Mouse (Mus musculus) liver, embryonic 11.5 days (tissue): ENCODE measurements around the gene Insig1. TPM values are rescaled to one million over a fixed set of nuclear protein-coding genes. Genes with fewer than 3 reads are reported as not detected.
A peak's percentile ranks its signal among the peaks of the same experiment; 100 is the strongest.

Experiments used
- ATAC-seq: fragments of 200-750 bp; cut with Nextera tagmentation; replicated peaks from 2 replicates; pipeline ENCODE4 v1.8.0; 2017; ENCODE audit warnings: moderate number of reproducible peaks, mild to moderate bottlenecking, moderate TSS enrichment, moderate library complexity; ENCODE audit not compliant: low FRiP score
- DNase-seq: peaks from one replicate; pipeline ENCODE4 v3.0.0-alpha.2; 2017; ENCODE audit warnings: low spot score
- H3K27ac ChIP-seq: fragments of 300-500 bp; sonication (generic); 2 replicates; pipeline ENCODE4 v1.5.1; 2014; ENCODE audit warnings: mild to moderate bottlenecking, low read depth, low read length, control low read depth
- H3K27me3 ChIP-seq: fragments of 300-500 bp; sonication (generic); replicated peaks from 2 replicates; pipeline ENCODE4 v1.6.1; 2014; ENCODE audit warnings: low read length, mixed read lengths; ENCODE audit not compliant: control insufficient read depth, insufficient read depth
- H3K36me3 ChIP-seq: fragments of 300-500 bp; sonication (generic); 2 replicates; pipeline ENCODE4 v1.6.1; 2014; ENCODE audit warnings: mild to moderate bottlenecking, low read length, moderate library complexity, mixed read lengths; ENCODE audit not compliant: control insufficient read depth, insufficient read depth
- H3K4me1 ChIP-seq: fragments of 300-500 bp; sonication (generic); replicated peaks from 2 replicates; pipeline ENCODE4 v1.6.1; 2014; ENCODE audit warnings: low read length, mixed read lengths; ENCODE audit not compliant: control insufficient read depth, insufficient read depth
- H3K4me2 ChIP-seq: fragments of 300-500 bp; sonication (generic); 2 replicates; pipeline ENCODE4 v1.6.1; 2014; ENCODE audit warnings: mild to moderate bottlenecking, control low read depth, moderate library complexity
- H3K4me3 ChIP-seq: fragments of 300-500 bp; sonication (generic); 2 replicates; pipeline ENCODE4 v1.5.1; 2014; ENCODE audit warnings: low read depth, low read length, control low read depth
- H3K9ac ChIP-seq: fragments of 300-500 bp; sonication (generic); 2 replicates; pipeline ENCODE4 v1.6.1; 2014; ENCODE audit warnings: low read depth, low read length, control low read depth
- H3K9me3 ChIP-seq: fragments of 300-500 bp; sonication (generic); 2 replicates; pipeline ENCODE4 v1.6.1; 2016; ENCODE audit warnings: low read length, inconsistent platforms, mixed read lengths; ENCODE audit not compliant: control insufficient read depth
- WGBS: fragments of 180-500 bp; shearing (Covaris S2); extraction: QIAGEN DNeasy Blood & Tissue Kit; methylation state at CpG from one replicate; pipeline ENCODE4 v1.1.7; 2014; 5-methylcytosine and 5-hydroxymethylcytosine counted together
- polyA plus RNA-seq: library from polyadenylated mRNA; unstranded; fragments of >200 nt; fragmentation: Nextera tagmentation; extraction: Ambion mirVana; gene quantifications from 2 replicates; pipeline ENCODE4 v1.2.1, GENCODE M21; 2014

Gene Insig1
- polyA plus RNA-seq, 1 experiment from 2014 or later, result 59.7 TPM

GRCm38 (mm10) chr5:28037639-28038038, 33.5 kb upstream of the Insig1 start:
- Histone ChIP-seq H3K27me3 (no peaks in the 10 kb centered on the region; the same call in 1 of the 2 replicates), H3K36me3 (no peaks in the 10 kb centered on the region), H3K27ac (no peak overlapping the region), H3K4me1 (peaks cover 5% of the 10 kb centered on the region; the same call in 1 of the 2 replicates), H3K4me3 (no peak overlapping the region), H3K4me2 (no peak overlapping the region), H3K9me3 (no peaks in the 10 kb centered on the region), H3K9ac (no peak overlapping the region)
- no peak for DNase-seq
- WGBS, result 55% methylated on average over 5 of the region's 5 CpGs
- no peak for ATAC-seq

- Histone ChIP-seq H3K27me3 (no peaks in the 10 kb centered on the region; the same call in 1 of the 2 replicates), H3K36me3 (no peaks in the 10 kb centered on the region), H3K4me1 (peaks cover 7% of the 10 kb centered on the region; the same call in 1 of the 2 replicates), H3K27ac (no peak overlapping the region), H3K4me2 (no peak overlapping the region), H3K4me3 (no peak overlapping the region), H3K9ac (no peak overlapping the region), H3K9me3 (no peaks in the 10 kb centered on the region; the same call in 1 of the 2 replicates)
- WGBS, result 49% methylated on average over 2 of the region's 2 CpGs
- ATAC-seq (no peak), DNase-seq (no peak)
Observed at GRCm38 (mm10) chr5:28038115-28038514, 33.0 kb upstream of the Insig1 start.

DNA sequence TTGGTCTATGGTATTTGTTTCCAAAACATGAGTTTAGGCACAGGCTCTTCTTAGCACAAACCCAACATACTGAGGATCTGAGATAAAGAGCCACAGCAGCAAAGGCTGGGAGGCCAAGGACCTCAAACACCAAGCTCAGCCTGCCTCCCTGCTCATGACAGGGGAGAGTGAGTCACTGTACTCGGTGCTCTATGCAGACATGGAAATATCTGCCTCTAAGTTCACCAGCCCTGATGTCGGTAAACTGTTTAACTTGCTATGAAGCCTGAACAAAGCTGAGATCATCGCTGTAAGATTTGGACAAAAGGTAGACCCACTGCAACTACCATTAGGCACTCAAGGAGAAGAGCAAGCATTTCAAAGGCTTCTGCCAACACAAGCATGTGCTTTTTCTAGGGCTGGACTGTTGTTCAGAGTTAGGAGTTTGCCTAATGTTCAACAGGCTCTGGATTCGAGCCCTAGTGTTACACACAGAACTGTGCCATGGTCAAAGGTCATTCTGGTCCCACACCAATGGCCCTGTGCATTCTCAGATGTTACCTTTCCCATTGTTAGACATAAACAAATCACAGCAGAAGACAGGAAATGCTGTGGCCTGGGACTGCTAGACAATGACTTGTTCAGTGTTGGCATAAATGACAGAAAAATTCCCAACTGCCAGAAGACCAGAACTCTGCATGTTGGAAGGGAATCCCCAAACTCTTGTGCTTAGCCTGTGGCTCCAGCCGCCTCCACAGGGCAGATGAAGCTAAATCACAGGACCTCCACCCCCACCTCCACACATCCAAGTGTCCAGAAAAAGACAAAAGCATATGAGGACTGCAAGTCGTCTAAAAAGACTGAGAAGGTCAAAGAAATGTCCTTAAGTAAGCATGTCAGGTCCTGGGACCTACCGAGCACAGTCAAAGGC, 31.2 kb upstream of the Insig1 start:
- Histone ChIP-seq H3K4me2 (no peak overlapping the region), H3K27me3 (no peaks in the 10 kb centered on the region; the same call in 1 of the 2 replicates), H3K27ac (no peak overlapping the region), H3K9ac (no peak overlapping the region), H3K9me3 (no peaks in the 10 kb centered on the region; the same call in 1 of the 2 replicates), H3K4me1 (peaks cover 7% of the 10 kb centered on the region; the same call in 1 of the 2 replicates), H3K4me3 (no peak overlapping the region), H3K36me3 (no peaks in the 10 kb centered on the region)
- DNase-seq (no peak), ATAC-seq (no peak)
- WGBS, result 68% methylated on average over 7 of the region's 7 CpGs

- Histone ChIP-seq H3K27ac (no peak overlapping the region), H3K27me3 (no peaks in the 10 kb centered on the region; the same call in 1 of the 2 replicates), H3K4me2 (no peak overlapping the region), H3K4me3 (no peak overlapping the region), H3K9me3 (no peaks in the 10 kb centered on the region; the same call in 1 of the 2 replicates), H3K4me1 (peaks cover 7% of the 10 kb centered on the region; the same call in 1 of the 2 replicates), H3K9ac (no peak overlapping the region), H3K36me3 (no peaks in the 10 kb centered on the region)
- 80% methylated on average over 3 of the region's 3 CpGs for WGBS
- DNase-seq, result no peak
- ATAC-seq, result no peak
Observed at GRCm38 (mm10) chr5:28040726-28041125, 30.4 kb upstream of the Insig1 start.

GRCm38 (mm10) chr5:28042021-28042420, 29.1 kb upstream of the Insig1 start:
- Histone ChIP-seq H3K27ac (no peak overlapping the region), H3K4me2 (no peak overlapping the region), H3K9me3 (no peaks in the 10 kb centered on the region; the same call in 1 of the 2 replicates), H3K36me3 (no peaks in the 10 kb centered on the region), H3K27me3 (no peaks in the 10 kb centered on the region; the same call in 1 of the 2 replicates), H3K4me1 (peaks cover 7% of the 10 kb centered on the region; the same call in 1 of the 2 replicates), H3K9ac (no peak overlapping the region), H3K4me3 (no peak overlapping the region)
- 89% methylated on average over 3 of the region's 3 CpGs for WGBS
- ATAC-seq, result no peak
- DNase-seq, result no peak

DNA sequence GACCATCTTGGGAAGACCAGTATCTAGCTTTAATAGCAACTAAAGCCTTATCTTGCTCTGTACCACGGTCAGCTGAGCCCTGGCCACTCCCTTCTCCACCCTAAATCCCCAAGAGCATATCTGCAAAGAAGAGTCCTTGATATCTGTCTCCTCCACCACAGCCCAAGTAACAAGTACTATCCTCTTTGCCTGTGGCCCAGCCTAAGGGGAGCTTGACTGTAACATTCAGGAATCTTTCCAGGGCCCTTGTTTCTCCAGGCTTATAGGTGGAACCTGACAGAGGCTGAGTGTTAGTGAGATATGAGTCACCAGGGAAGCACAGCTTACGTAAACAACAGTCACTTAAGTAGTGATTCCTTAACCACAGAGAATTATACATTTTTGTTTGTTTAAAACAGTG, 28.4 kb upstream of the Insig1 start:
- H3K4me2 ChIP-seq, result no peak overlapping the region

GRCm38 (mm10) chr5:28043386-28043785, 27.8 kb upstream of the Insig1 start:
- Histone ChIP-seq H3K4me2 (no peak overlapping the region), H3K36me3 (no peaks in the 10 kb centered on the region), H3K4me1 (peaks cover 7% of the 10 kb centered on the region; the same call in 1 of the 2 replicates), H3K4me3 (no peak overlapping the region), H3K27ac (no peak overlapping the region), H3K9ac (no peak overlapping the region), H3K9me3 (no peaks in the 10 kb centered on the region; the same call in 1 of the 2 replicates), H3K27me3 (no peaks in the 10 kb centered on the region; the same call in 1 of the 2 replicates)
- 69% methylated on average over 5 of the region's 5 CpGs for WGBS
- ATAC-seq (no peak), DNase-seq (no peak)

More for the DNA sequence above, 28.4 kb upstream of the Insig1 start:
- peaks cover 7% of the 10 kb centered on the region; the same call in 1 of the 2 replicates for H3K4me1 ChIP-seq
- H3K27ac ChIP-seq, result no peak overlapping the region
- 45% methylated on average over 2 of the region's 2 CpGs for WGBS
- ATAC-seq (peak; percentile 80), DNase-seq (no peak)
- no peak overlapping the region for H3K4me3 ChIP-seq
- no peak overlapping the region for H3K9ac ChIP-seq
- no peaks in the 10 kb centered on the region; the same call in 1 of the 2 replicates for H3K9me3 ChIP-seq
- H3K27me3 ChIP-seq, result no peaks in the 10 kb centered on the region; the same call in 1 of the 2 replicates
- H3K36me3 ChIP-seq, result no peaks in the 10 kb centered on the region

DNA sequence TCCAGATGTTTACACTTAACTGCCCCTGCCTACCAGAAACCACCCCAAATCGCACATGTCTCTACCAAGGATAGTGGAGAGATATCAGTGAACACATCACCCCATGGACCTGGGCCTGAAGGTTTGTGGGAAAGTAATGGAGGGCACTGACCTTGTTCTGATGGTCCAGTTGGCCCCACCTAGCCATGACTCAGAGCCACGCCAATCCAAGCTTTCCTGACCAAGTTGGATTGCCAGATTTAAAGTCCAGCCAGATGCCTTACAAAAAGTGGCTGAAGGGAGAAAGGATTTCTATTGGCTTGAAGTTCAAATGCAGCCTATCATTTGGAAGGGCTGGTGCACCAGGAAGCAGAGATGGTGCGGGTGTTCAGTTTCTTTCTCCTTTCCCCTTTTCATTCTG, 24.2 kb upstream of the Insig1 start:
- ATAC-seq (no peak), DNase-seq (no peak)
- 66% methylated on average over 3 of the region's 3 CpGs for WGBS

More for the DNA sequence above, 24.2 kb upstream of the Insig1 start:
- Histone ChIP-seq H3K9ac (no peak overlapping the region), H3K9me3 (no peaks in the 10 kb centered on the region; the same call in 1 of the 2 replicates), H3K36me3 (no peaks in the 10 kb centered on the region), H3K27me3 (no peaks in the 10 kb centered on the region; the same call in 1 of the 2 replicates), H3K4me1 (peaks cover 7% of the 10 kb centered on the region; the same call in 1 of the 2 replicates), H3K4me2 (no peak overlapping the region), H3K4me3 (no peak overlapping the region), H3K27ac (no peak overlapping the region)
